Mouse (Mus musculus) neural tube, embryonic 12.5 days (tissue): ENCODE data around the gene Lrrc39. TPM values are rescaled to one million over a fixed set of nuclear protein-coding genes. Genes with fewer than 3 reads are reported as not detected.
A peak's percentile ranks its signal among the peaks of the same experiment; 100 is the strongest.

Experiments
- ATAC-seq: fragments of 200-750 bp; cut with Nextera tagmentation; 2 replicates; pipeline ENCODE4 v1.8.0; 2017; ENCODE audit warnings: low read depth, mild to moderate bottlenecking, moderate TSS enrichment, moderate library complexity; ENCODE audit not compliant: low FRiP score
- H3K27ac ChIP-seq: fragments of 300-500 bp; sonication (generic); 2 replicates; pipeline ENCODE4 v1.5.1; 2016
- H3K27me3 ChIP-seq: fragments of 300-500 bp; sonication (generic); replicated peaks from 2 replicates; pipeline ENCODE4 v1.6.1; 2016; ENCODE audit warnings: mild to moderate bottlenecking
- H3K36me3 ChIP-seq: fragments of 300-500 bp; sonication (generic); 2 replicates; pipeline ENCODE4 v1.6.1; 2016; ENCODE audit warnings: mild to moderate bottlenecking
- H3K4me1 ChIP-seq: fragments of 300-500 bp; sonication (generic); 2 replicates; pipeline ENCODE4 v1.6.1; 2016
- H3K4me2 ChIP-seq: fragments of 300-500 bp; sonication (generic); replicated peaks from 2 replicates; pipeline ENCODE4 v1.6.1; 2016; ENCODE audit warnings: mild to moderate bottlenecking
- H3K4me3 ChIP-seq: fragments of 300-500 bp; sonication (generic); 2 replicates; pipeline ENCODE4 v1.5.1; 2016
- H3K9ac ChIP-seq: fragments of 300-500 bp; sonication (generic); 2 replicates; pipeline ENCODE4 v1.6.1; 2016; ENCODE audit warnings: mild to moderate bottlenecking
- H3K9me3 ChIP-seq: fragments of 300-500 bp; sonication (generic); 2 replicates; pipeline ENCODE4 v1.6.1; 2016; ENCODE audit warnings: mild to moderate bottlenecking
- WGBS: fragments of 180-500 bp; shearing (Covaris S2); methylation state at CpG from one replicate; pipeline ENCODE4 v1.1.7; 2016; 5-methylcytosine and 5-hydroxymethylcytosine counted together
- polyA plus RNA-seq: library from polyadenylated mRNA; unstranded; fragments of >200 nt; fragmentation: Nextera tagmentation; extraction: Ambion mirVana; gene quantifications from 2 replicates; pipeline ENCODE4 v1.2.1, GENCODE M21; 2016

The Lrrc39 gene
- polyA plus RNA-seq, 1 experiment from 2014 or later: 0.70 TPM

DNA sequence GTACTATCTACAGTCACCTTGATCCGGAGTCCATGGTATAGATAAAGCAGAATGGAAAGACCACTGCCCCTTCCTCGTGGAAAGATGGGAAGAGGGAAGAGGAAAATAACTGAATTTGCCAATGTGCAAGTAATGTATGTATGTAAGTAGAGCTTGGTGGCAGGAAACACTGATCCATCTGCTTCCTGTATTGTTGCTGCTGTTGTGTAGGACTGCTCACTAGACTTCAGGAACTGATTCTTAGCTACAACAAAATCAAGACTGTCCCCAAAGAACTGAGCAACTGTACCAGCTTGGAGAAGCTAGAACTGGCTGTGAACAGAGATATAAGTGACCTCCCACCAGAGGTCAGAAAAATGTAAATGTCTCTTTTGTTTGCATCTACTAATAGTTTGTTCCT, 7.9 kb downstream of the Lrrc39 start:
- no peaks in the 10 kb centered on the region for H3K27me3 ChIP-seq
- whole genome bisulfite sequencing: 78% methylated on average over 2 of the region's 2 CpGs
- H3K4me1 ChIP-seq: no peaks in the 10 kb centered on the region
- no peak overlapping the region for H3K9ac ChIP-seq
- no peaks in the 10 kb centered on the region for H3K36me3 ChIP-seq
- H3K27ac ChIP-seq: no peak overlapping the region
- no peaks in the 10 kb centered on the region; the same call in 1 of the 2 replicates for H3K9me3 ChIP-seq
- ATAC-seq: no peak
- H3K4me2 ChIP-seq: no peak overlapping the region
- no peak overlapping the region for H3K4me3 ChIP-seq

- no peaks in the 10 kb centered on the region for H3K27me3 ChIP-seq
- ATAC-seq: no peak
- no peaks in the 10 kb centered on the region for H3K9me3 ChIP-seq
- H3K4me3 ChIP-seq: no peak overlapping the region
- H3K4me1 ChIP-seq: no peaks in the 10 kb centered on the region
- no peak overlapping the region for H3K9ac ChIP-seq
- peaks cover 18% of the 10 kb centered on the region for H3K36me3 ChIP-seq
- WGBS: 58% methylated on average over 3 of the region's 3 CpGs
- no peak overlapping the region for H3K4me2 ChIP-seq
- no peak overlapping the region for H3K27ac ChIP-seq
Observed at GRCm38 (mm10) chr3:116577286-116577685, 14.5 kb downstream of the Lrrc39 start.

DNA sequence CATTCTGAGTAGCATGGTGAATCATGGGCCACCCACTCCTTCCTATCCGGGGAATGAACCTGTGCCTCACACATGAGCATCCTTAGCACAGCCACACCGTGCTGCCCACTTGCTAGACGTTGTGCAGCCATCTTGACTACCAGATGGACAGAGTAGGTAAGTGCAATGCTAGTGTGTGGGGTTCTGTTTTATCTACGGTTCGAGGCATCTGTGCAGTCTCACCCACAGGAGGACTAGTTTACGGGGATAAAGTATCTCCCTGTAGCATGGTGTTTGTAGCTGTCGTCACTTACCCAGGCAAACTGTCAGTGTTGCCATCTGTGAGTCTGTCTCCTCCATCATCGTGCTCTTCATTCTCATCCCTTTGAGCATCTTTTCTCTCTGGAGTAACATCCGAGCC, 19.4 kb downstream of the Lrrc39 start:
- ATAC-seq: no peak
- H3K36me3 ChIP-seq: peaks cover 55% of the 10 kb centered on the region
- H3K4me3 ChIP-seq: no peak overlapping the region
- no peak overlapping the region for H3K4me2 ChIP-seq
- no peak overlapping the region for H3K27ac ChIP-seq
- no peak overlapping the region for H3K9ac ChIP-seq
- H3K9me3 ChIP-seq: no peaks in the 10 kb centered on the region
- H3K27me3 ChIP-seq: no peaks in the 10 kb centered on the region
- WGBS: 94% methylated on average over 9 of the region's 9 CpGs
- H3K4me1 ChIP-seq: no peaks in the 10 kb centered on the region

GRCm38 (mm10) chr3:116594076-116594727, 31.4 kb downstream of the Lrrc39 start:
- Histone ChIP-seq H3K4me1 (peaks cover 6% of the 10 kb centered on the region), H3K4me3 (peak overlapping the region; percentile 85), H3K9me3 (no peaks in the 10 kb centered on the region), H3K36me3 (peaks cover 23% of the 10 kb centered on the region), H3K4me2 (peak overlapping the region; percentile 84), H3K9ac (peak overlapping the region; percentile 68), H3K27ac (0 out of 2 replicates have a peak overlapping the region, but pooled peaks have one; percentile 57), H3K27me3 (no peaks in the 10 kb centered on the region)
- WGBS: 3% methylated on average over 22 of the region's 22 CpGs
- peak; percentile 81 for ATAC-seq

- peak; percentile 98 for ATAC-seq
- no peaks in the 10 kb centered on the region for H3K27me3 ChIP-seq
- peak within 1 kb of the TSS; percentile 78 for H3K9ac ChIP-seq
- peak within 1 kb of the TSS; percentile 84 for H3K4me2 ChIP-seq
- WGBS: under 1% methylated on average over 65 of the region's 65 CpGs
- peaks cover 16% of the 10 kb centered on the region for H3K36me3 ChIP-seq
- H3K4me1 ChIP-seq: peaks cover 6% of the 10 kb centered on the region
- H3K27ac ChIP-seq: 0 out of 2 replicates have a peak within 1 kb of the TSS, but pooled peaks have one; percentile 57
- no peaks in the 10 kb centered on the region for H3K9me3 ChIP-seq
- peak within 1 kb of the TSS; percentile 85 for H3K4me3 ChIP-seq
Observed at GRCm38 (mm10) chr3:116594728-116595602, 32.2 kb downstream of the Lrrc39 start, which contains the start of gene Sass6. Gene Sass6 (plus strand): TSS chr3:116594982.

DNA sequence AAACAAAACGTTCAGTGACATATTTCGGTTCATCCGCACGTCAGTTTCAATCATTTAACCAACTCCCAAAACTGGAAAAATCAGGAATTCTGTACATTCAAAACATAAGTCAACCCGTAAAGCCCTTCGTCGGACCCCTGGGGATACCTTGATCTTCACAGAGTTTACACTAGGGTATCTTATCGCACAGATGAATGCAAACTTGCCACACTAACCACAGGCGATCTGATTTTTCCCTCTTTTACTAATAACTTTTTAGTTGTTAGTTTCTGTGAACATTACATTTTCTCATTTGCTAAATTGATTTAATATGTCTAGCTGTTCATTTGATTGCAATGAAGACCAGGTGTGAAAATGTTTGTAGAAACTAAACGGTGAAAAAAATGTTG, 32.8 kb downstream of the Lrrc39 start:
- peaks cover 6% of the 10 kb centered on the region for H3K4me1 ChIP-seq
- peaks cover 11% of the 10 kb centered on the region for H3K36me3 ChIP-seq
- H3K4me3 ChIP-seq: peak overlapping the region; percentile 85
- 14% methylated on average over 10 of the region's 10 CpGs for WGBS
- H3K9ac ChIP-seq: peak overlapping the region; percentile 78
- peak overlapping the region; percentile 84 for H3K4me2 ChIP-seq
- no peaks in the 10 kb centered on the region for H3K27me3 ChIP-seq
- no peaks in the 10 kb centered on the region for H3K9me3 ChIP-seq
- ATAC-seq: no peak
- H3K27ac ChIP-seq: no peak overlapping the region

- H3K36me3 ChIP-seq: no peaks in the 10 kb centered on the region; the same call in 1 of the 2 replicates
- H3K4me3 ChIP-seq: no peak overlapping the region
- no peak overlapping the region for H3K27ac ChIP-seq
- H3K9me3 ChIP-seq: no peaks in the 10 kb centered on the region
- H3K27me3 ChIP-seq: no peaks in the 10 kb centered on the region
- H3K4me2 ChIP-seq: no peak overlapping the region
- 87% methylated on average over 2 of the region's 2 CpGs for WGBS
- peaks cover 6% of the 10 kb centered on the region for H3K4me1 ChIP-seq
- H3K9ac ChIP-seq: no peak overlapping the region
- ATAC-seq: no peak
Observed at GRCm38 (mm10) chr3:116599705-116600104, 36.9 kb downstream of the Lrrc39 start.

- H3K27me3 ChIP-seq: no peaks in the 10 kb centered on the region
- ATAC-seq: no peak
- no peak overlapping the region for H3K27ac ChIP-seq
- no peaks in the 10 kb centered on the region for H3K9me3 ChIP-seq
- H3K4me1 ChIP-seq: peaks cover under 1% of the 10 kb centered on the region
- H3K4me3 ChIP-seq: no peak overlapping the region
- no peak overlapping the region for H3K4me2 ChIP-seq
- WGBS: 94% methylated on average over 5 of the region's 5 CpGs
- no peak overlapping the region for H3K9ac ChIP-seq
- H3K36me3 ChIP-seq: peaks cover 2% of the 10 kb centered on the region; the same call in 1 of the 2 replicates
Observed at GRCm38 (mm10) chr3:116601005-116601404, 38.2 kb downstream of the Lrrc39 start.

- Histone ChIP-seq H3K27me3 (no peaks in the 10 kb centered on the region), H3K36me3 (peaks cover 6% of the 10 kb centered on the region; the same call in 1 of the 2 replicates), H3K4me3 (no peak overlapping the region), H3K9ac (no peak overlapping the region), H3K4me2 (no peak overlapping the region), H3K9me3 (no peaks in the 10 kb centered on the region), H3K4me1 (no peaks in the 10 kb centered on the region), H3K27ac (no peak overlapping the region)
- no peak for ATAC-seq
- WGBS: 88% methylated on average over 5 of the region's 5 CpGs
Observed at GRCm38 (mm10) chr3:116601781-116602180, 39.0 kb downstream of the Lrrc39 start.

GRCm38 (mm10) chr3:116604570-116604969, 41.8 kb downstream of the Lrrc39 start:
- no peak for ATAC-seq
- no peak overlapping the region for H3K27ac ChIP-seq
- no peaks in the 10 kb centered on the region for H3K27me3 ChIP-seq
- no peak overlapping the region for H3K4me3 ChIP-seq
- H3K4me1 ChIP-seq: no peaks in the 10 kb centered on the region
- WGBS: 84% methylated on average over 9 of the region's 9 CpGs
- peaks cover 20% of the 10 kb centered on the region for H3K36me3 ChIP-seq
- no peaks in the 10 kb centered on the region for H3K9me3 ChIP-seq
- H3K9ac ChIP-seq: no peak overlapping the region
- H3K4me2 ChIP-seq: no peak overlapping the region

DNA sequence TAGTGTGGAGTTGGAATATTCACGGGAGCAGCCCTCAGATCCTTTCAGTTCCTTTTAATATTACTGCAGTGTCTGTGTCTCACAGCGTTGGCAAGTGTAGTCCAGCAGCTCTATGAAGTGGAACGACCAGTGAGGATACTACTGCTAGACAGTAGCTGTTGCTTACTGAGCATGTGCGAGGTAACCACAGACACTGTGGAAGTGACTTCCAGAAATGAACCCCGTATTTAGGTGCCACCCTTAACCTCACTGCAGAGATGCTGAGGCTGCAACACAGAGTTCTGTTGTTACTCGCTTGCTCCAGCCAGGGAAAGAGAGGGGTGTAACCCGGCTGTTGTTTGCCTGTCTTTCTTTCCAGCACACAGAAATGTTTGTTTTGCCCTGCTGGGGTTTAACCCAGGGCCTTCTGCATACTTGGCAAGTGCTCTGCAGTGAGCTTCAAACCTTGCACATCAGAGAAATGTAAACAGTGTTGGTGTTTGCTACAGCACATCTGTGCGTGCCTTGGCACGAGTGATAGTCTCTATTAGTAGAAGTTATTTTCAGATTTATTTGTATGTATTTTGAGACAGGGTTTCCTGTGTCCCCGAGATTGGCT, 51.6 kb downstream of the Lrrc39 start, which contains the start of gene Trmt13:
TSS of gene Trmt13 (minus strand) at position 293 of the 598 bp plus-strand sequence.
- H3K36me3 ChIP-seq: peaks cover 51% of the 10 kb centered on the region
- WGBS: 88% methylated on average over 10 of the region's 10 CpGs

More for the DNA sequence above, 51.6 kb downstream of the Lrrc39 start, which contains the start of gene Trmt13:
- Histone ChIP-seq H3K9me3 (no peaks in the 10 kb centered on the region), H3K27ac (no peak within 1 kb of the TSS), H3K9ac (no peak within 1 kb of the TSS), H3K4me1 (no peaks in the 10 kb centered on the region), H3K4me2 (no peak within 1 kb of the TSS), H3K4me3 (no peak within 1 kb of the TSS), H3K27me3 (no peaks in the 10 kb centered on the region)
- ATAC-seq: no peak
